8 mouse cellular contexts compared by ENCODE assay signal in genomic region chr1:55406023-55406413, GRCm38 (mm10). TPM values are rescaled to one million over a fixed set of nuclear protein-coding genes. Genes with fewer than 3 reads are reported as not detected.
DNase-seq lines count a peak whose midpoint lies in the region; ATAC-seq lines count a peak whose summit lies in the region.

No protein-coding gene starts in this region.

- H3K27me3 ChIP-seq in erythroblast, embryonic 14.5 days (ENCODE audit: control insufficient read depth) = peaks cover 38% of the 10 kb centered on the region
- 0 out of 2 replicates have a peak, but pooled peaks cover 7% of the 10 kb centered on the region for H3K27me3 ChIP-seq in hindbrain, embryonic 14.5 days (ENCODE audit: control insufficient read depth, insufficient read depth, low read length)
- 0 out of 2 replicates have a peak, but pooled peaks cover 2% of the 10 kb centered on the region for H3K27me3 ChIP-seq in limb, embryonic 11.5 days (ENCODE audit: control insufficient read depth, insufficient read depth, low read length)
- peaks cover 12% of the 10 kb centered on the region for H3K27me3 ChIP-seq in midbrain, embryonic 13.5 days

- H3K9ac ChIP-seq in hindbrain, embryonic 14.5 days = peak overlapping the region; percentile 78
- H3K9ac ChIP-seq in limb, embryonic 11.5 days (ENCODE audit: low read length) = peak overlapping the region; percentile 28
- H3K9ac ChIP-seq in midbrain, embryonic 13.5 days (replicated peaks) = peak overlapping the region; percentile 83

- under 1% methylated on average over 39 of the region's 42 CpGs for WGBS in hindbrain, embryonic 14.5 days
- under 1% methylated on average over 42 of the region's 42 CpGs for WGBS in limb, embryonic 11.5 days
- under 1% methylated on average over 39 of the region's 42 CpGs for WGBS in midbrain, embryonic 13.5 days

- H3K4me3 ChIP-seq in erythroblast, embryonic 14.5 days (replicated peaks) = peak overlapping the region; percentile 41
- H3K4me3 ChIP-seq in hindbrain, embryonic 14.5 days (replicated peaks; ENCODE audit: low read length) = peak overlapping the region; percentile 88
- peak overlapping the region; percentile 48 for H3K4me3 ChIP-seq in limb, embryonic 11.5 days (ENCODE audit: low read depth, low read length)
- H3K4me3 ChIP-seq in midbrain, embryonic 13.5 days (replicated peaks) = peak overlapping the region; percentile 87

- ATAC-seq in erythroblast, adult 5-6 weeks (replicated peaks; ENCODE audit: low FRiP score, poor library complexity, severe bottlenecking) = no peak
- ATAC-seq in hindbrain, embryonic 14.5 days (ENCODE audit: low FRiP score) = no peak; the same call in 1 of the 2 replicates
- peak; percentile 48 for ATAC-seq in limb, embryonic 11.5 days (ENCODE audit: insufficient number of reproducible peaks, low FRiP score, low TSS enrichment, low read depth)
- peak; percentile 76 for ATAC-seq in midbrain, embryonic 13.5 days

- H3K27ac ChIP-seq in hindbrain, embryonic 14.5 days = peak overlapping the region; percentile 82
- H3K27ac ChIP-seq in limb, embryonic 11.5 days (replicated peaks; ENCODE audit: low read depth, low read length) = no peak overlapping the region
- H3K27ac ChIP-seq in midbrain, embryonic 13.5 days = peak overlapping the region; percentile 77

- peak; percentile 70 for DNase-seq in adrenal gland, adult 8-10 months
- DNase-seq in gastrocnemius, adult 18-20 months (ENCODE audit: low spot score) = peak; percentile 78
- DNase-seq in hindbrain, embryonic 14.5 days (ENCODE audit: low spot score) = no peak
- no peak for DNase-seq in limb, embryonic 11.5 days (ENCODE audit: low spot score)
- peak; percentile 66 for DNase-seq in urinary bladder, adult 2 months (ENCODE audit: low spot score)

- H3K4me2 ChIP-seq in hindbrain, embryonic 14.5 days (replicated peaks) = peak overlapping the region; percentile 97
- peak overlapping the region; percentile 94 for H3K4me2 ChIP-seq in limb, embryonic 11.5 days (ENCODE audit: low read depth, severe bottlenecking)
- H3K4me2 ChIP-seq in midbrain, embryonic 13.5 days (replicated peaks) = peak overlapping the region; percentile 96

- no peaks in the 10 kb centered on the region for H3K9me3 ChIP-seq in erythroblast, embryonic 14.5 days (ENCODE audit: control insufficient read depth, low read length)
- no peaks in the 10 kb centered on the region for H3K9me3 ChIP-seq in hindbrain, embryonic 14.5 days (ENCODE audit: control insufficient read depth, low read length)
- no peaks in the 10 kb centered on the region for H3K9me3 ChIP-seq in limb, embryonic 11.5 days (ENCODE audit: control insufficient read depth, low read length)
- no peaks in the 10 kb centered on the region for H3K9me3 ChIP-seq in midbrain, embryonic 13.5 days

- no peaks in the 10 kb centered on the region for H3K4me1 ChIP-seq in erythroblast, embryonic 14.5 days (ENCODE audit: control insufficient read depth)
- H3K4me1 ChIP-seq in hindbrain, embryonic 14.5 days (replicated peaks; ENCODE audit: control insufficient read depth, insufficient read depth, low read length) = peaks cover 12% of the 10 kb centered on the region
- H3K4me1 ChIP-seq in limb, embryonic 11.5 days (ENCODE audit: control insufficient read depth, insufficient read depth, low read length) = no peaks in the 10 kb centered on the region
- peaks cover 26% of the 10 kb centered on the region for H3K4me1 ChIP-seq in midbrain, embryonic 13.5 days (replicated peaks)

- H3K36me3 ChIP-seq in erythroblast, embryonic 14.5 days (ENCODE audit: control insufficient read depth) = no peaks in the 10 kb centered on the region
- H3K36me3 ChIP-seq in hindbrain, embryonic 14.5 days (replicated peaks; ENCODE audit: control insufficient read depth, insufficient read depth) = no peaks in the 10 kb centered on the region
- no peaks in the 10 kb centered on the region for H3K36me3 ChIP-seq in limb, embryonic 11.5 days (ENCODE audit: control insufficient read depth, insufficient read depth, low read length)
- H3K36me3 ChIP-seq in midbrain, embryonic 13.5 days = no peaks in the 10 kb centered on the region

RNA-seq across cellular contexts. Expression of gene Plcl1, which starts 0.3 kb away (rescaled TPM):
- not detected in 2 replicates for polyA plus RNA-seq in erythroblast, embryonic 14.5 days (2012)
- total RNA-seq in erythroblast, adult 5-6 weeks (2015; ENCODE audit: low replicate concordance) = 0.21 TPM in 1 of 2 replicates, not detected in the other
- not detected in 2 replicates for total RNA-seq in erythroblast, adult 5-6 weeks (2017; ENCODE audit: low replicate concordance)
- total RNA-seq in adrenal gland, adult 8-10 months (2022) = 1 to 10 TPM; 4.7 to 9.0 (median 6.6) TPM
- total RNA-seq in gastrocnemius, adult 18-20 months (2021) = 1 to 10 TPM; 4.6 to 6.2 TPM
- polyA plus RNA-seq in hindbrain, embryonic 14.5 days (2014; fragmentation: Nextera tagmentation; extraction: Ambion mirVana) = 5.4 and 5.5 TPM in 2 replicates
- 1.1 and 1.2 TPM in 2 replicates for polyA plus RNA-seq in limb, embryonic 11.5 days (2014; fragmentation: Nextera tagmentation; extraction: Ambion mirVana)
- polyA plus RNA-seq in midbrain, embryonic 13.5 days (2015; fragmentation: Nextera tagmentation; extraction: Ambion mirVana) = 3.5 and 3.7 TPM in 2 replicates
- polyA plus RNA-seq in urinary bladder, adult 2 months (2012; rRNA removed) = 6.7 and 9.2 TPM in 2 replicates

RNA-seq across cellular contexts. Expression of gene Boll, which starts 42.7 kb away (rescaled TPM):
- polyA plus RNA-seq in erythroblast, embryonic 14.5 days (2012) = not detected in 2 replicates
- not detected in 2 replicates for total RNA-seq in erythroblast, adult 5-6 weeks (2015; ENCODE audit: low replicate concordance)
- total RNA-seq in erythroblast, adult 5-6 weeks (2017; ENCODE audit: low replicate concordance) = not detected in 2 replicates
- total RNA-seq in adrenal gland, adult 8-10 months (2022) = under 1 TPM in 2 of 4 experiments, not detected in 2; 0.23 to 0.28 TPM
- under 1 TPM in 1 of 2 experiments, not detected in 1; 0.26 TPM for total RNA-seq in gastrocnemius, adult 18-20 months (2021)
- 0.32 and 0.43 TPM in 2 replicates for polyA plus RNA-seq in hindbrain, embryonic 14.5 days (2014; fragmentation: Nextera tagmentation; extraction: Ambion mirVana)
- 0.43 TPM in 1 of 2 replicates, not detected in the other for polyA plus RNA-seq in limb, embryonic 11.5 days (2014; fragmentation: Nextera tagmentation; extraction: Ambion mirVana)
- polyA plus RNA-seq in midbrain, embryonic 13.5 days (2015; fragmentation: Nextera tagmentation; extraction: Ambion mirVana) = 0.55 and 0.62 TPM in 2 replicates
- 0.07 TPM in 1 of 2 replicates, not detected in the other for polyA plus RNA-seq in urinary bladder, adult 2 months (2012; rRNA removed)

Comparison
In these comparisons a context has a peak if more than half of its experiments do, and no peak if none do; other contexts are left out.
1. ATAC-seq: peak in limb, embryonic 11.5 days (single experiment) and midbrain, embryonic 13.5 days (single experiment); none in erythroblast, adult 5-6 weeks (single experiment) and hindbrain, embryonic 14.5 days (single experiment).
2. DNase-seq: peak in adrenal gland, adult 8-10 months (single experiment), gastrocnemius, adult 18-20 months (single experiment) and urinary bladder, adult 2 months (single experiment); none in hindbrain, embryonic 14.5 days (single experiment) and limb, embryonic 11.5 days (single experiment).
3. H3K9ac ChIP-seq: peak in every context shown above with its lines; median percentile 83 in midbrain, embryonic 13.5 days; 78 in hindbrain, embryonic 14.5 days; 28 in limb, embryonic 11.5 days.
4. Peak in every context shown above with its lines, with median percentiles within 50 percentile points of each other: H3K4me3 ChIP-seq and H3K4me2 ChIP-seq.